Mouse (Mus musculus) inflammation-experienced regulatory T-cells (primary cell): Measurements from ENCODE around the gene Ptprh. TPM values are rescaled to one million over a fixed set of nuclear protein-coding genes. Genes with fewer than 3 reads are reported as not detected.

Experiments
- polyA plus RNA-seq, 2 experiments: library from polyadenylated mRNA; unstranded; fragments of 100-300 nt; shearing (Covaris generic); gene quantifications; one replicate each; pipeline ENCODE4 v1.2.1; 2017

Ptprh gene
- polyA plus RNA-seq: 1 to 10 TPM in 1 of 2 experiments, not detected in 1; 1.1 TPM

GRCm38 (mm10) chr7:4603873-4604272 lies at the start of gene Ptprh:
TSS of gene Ptprh (minus strand) at chr7:4604041.

DNA sequence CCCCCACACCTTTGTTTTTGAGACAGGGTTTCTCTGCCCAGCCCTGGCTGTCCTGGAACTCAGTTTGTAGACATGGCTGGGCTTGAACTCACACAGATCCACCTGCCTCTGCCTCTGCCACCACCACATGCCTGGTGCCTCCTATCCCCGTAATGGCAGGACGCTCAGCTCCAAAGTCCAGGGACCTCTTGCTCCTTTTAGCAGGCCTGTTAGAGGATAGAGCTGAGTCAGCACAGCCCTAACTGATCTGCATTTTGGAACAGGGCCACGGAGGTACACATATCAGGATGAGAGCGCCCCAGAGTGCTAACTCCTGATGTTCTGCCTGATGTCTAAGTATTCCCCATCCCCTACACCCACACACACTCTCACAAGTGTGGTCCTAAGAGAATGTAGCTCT lies 27.2 kb upstream of the Ptprh start, which contains the start of gene Tmem86b:
Gene Tmem86b, minus strand, starts transcription at position 392 of the 400 bp plus-strand sequence.

DNA sequence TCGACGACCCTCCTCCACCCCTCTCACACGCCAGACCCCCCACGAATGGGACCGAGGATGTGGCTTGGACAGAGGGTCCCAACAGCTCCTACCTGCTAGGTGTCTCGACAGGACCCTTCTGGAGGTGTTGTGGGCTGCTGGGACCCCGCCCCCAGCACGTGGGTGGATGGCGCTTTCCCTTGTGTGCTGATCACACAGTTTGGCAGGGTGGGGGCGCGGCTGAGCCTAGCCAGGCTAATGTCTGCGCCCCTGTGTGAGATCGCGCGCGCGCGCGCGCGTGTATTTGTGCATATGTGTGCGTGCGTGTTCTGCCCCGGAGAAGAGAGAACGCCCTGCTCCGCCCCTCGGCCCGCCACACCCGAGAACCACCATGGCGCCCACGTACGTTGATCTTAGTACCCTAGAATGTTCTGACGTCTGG lies 56.6 kb downstream of the Ptprh start, which contains the start of gene Syt5:
Gene Syt5, minus strand, starts transcription at position 321 of the 421 bp plus-strand sequence.

DNA sequence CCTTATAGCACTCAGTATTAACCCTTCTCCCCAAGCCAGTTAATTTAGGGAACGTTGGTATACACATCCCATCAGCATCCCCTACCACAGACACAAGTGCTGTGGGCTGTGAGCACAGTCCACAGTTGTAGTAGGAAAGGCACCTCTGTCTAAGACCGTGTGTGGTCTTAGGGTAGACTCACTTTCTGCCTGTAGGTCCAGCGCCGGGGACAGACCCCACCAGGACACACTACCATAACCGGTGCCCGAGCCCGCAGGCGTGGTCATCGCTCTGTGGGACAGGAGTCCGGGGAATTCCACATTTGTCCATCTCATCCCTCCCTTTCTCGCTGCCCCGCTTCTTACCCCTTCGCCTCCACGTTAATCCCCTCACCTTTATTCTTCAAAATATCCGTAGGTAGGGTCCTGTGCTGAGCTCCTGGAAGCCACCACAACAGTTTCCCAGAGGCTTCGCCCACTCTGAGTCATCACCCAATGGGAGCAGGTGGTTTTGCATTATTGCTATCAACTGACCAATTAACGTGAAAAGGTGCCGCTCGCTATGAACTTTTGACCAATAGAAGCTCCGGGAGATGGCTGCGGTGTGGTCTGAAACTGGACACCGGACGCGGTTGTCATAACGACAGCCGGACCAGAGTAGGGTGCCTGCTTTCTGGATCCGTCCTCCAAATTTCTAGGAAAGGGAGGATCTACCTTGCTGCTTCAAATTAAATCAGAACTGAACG lies 71.7 kb downstream of the Ptprh start, which contains the start of gene Dnaaf3:
Gene Dnaaf3, minus strand, starts transcription at position 449 of the 725 bp plus-strand sequence.

GRCm38 (mm10) chr7:4524212-4524922 lies 79.5 kb downstream of the Ptprh start, which contains the start of gene Tnni3:
TSS of gene Tnni3 (minus strand) at chr7:4524229.

GRCm38 (mm10) chr7:4516332-4517050 lies 87.3 kb downstream of the Ptprh start, which contains the start of gene Tnnt1:
TSS of gene Tnnt1 (minus strand) at chr7:4516382.

GRCm38 (mm10) chr7:4501558-4502397 lies 102.1 kb downstream of the Ptprh start, which contains the start of gene Ppp1r12c:
TSS of gene Ppp1r12c (minus strand) at chr7:4501680.

Other genes starting within 250 kb of the Ptprh start
- gene Gp6, start 206.3 kb downstream of the Ptprh start, polyA plus RNA-seq: under 1 TPM in 1 of 2 experiments, not detected in 1; 0.42 TPM
- 1 to 10 TPM; 4.3 to 6.8 TPM for gene Rdh13, start 158.4 kb downstream of the Ptprh start, polyA plus RNA-seq
- gene Eps8l1, start 143.4 kb downstream of the Ptprh start, polyA plus RNA-seq: 10 to 100 TPM in 1 of 2 experiments, 1 to 10 TPM in 1; 6.2 to 30.5 TPM
- 100 to 1,000 TPM; 147 to 198 TPM for gene Ppp1r12c, start 102.4 kb downstream of the Ptprh start, polyA plus RNA-seq
- gene Tnnt1, start 87.7 kb downstream of the Ptprh start, polyA plus RNA-seq: 1 to 10 TPM; 4.1 to 9.6 TPM
- 1 to 10 TPM in 1 of 2 experiments, not detected in 1; 5.5 TPM for gene Tnni3, start 79.8 kb downstream of the Ptprh start, polyA plus RNA-seq
- 1 to 10 TPM in 1 of 2 experiments, not detected in 1; 2.6 TPM for gene Dnaaf3, start 71.6 kb downstream of the Ptprh start, polyA plus RNA-seq
- 1 to 10 TPM in 1 of 2 experiments, under 1 TPM in 1; 0.53 to 1.3 TPM for gene Syt5, start 56.5 kb downstream of the Ptprh start, polyA plus RNA-seq
- gene Tmem86b, start 27.4 kb upstream of the Ptprh start, polyA plus RNA-seq: 10 to 100 TPM; 12.1 to 12.7 TPM
- 100 to 1,000 TPM; 275 to 316 TPM for gene Ppp6r1, start 55.0 kb upstream of the Ptprh start, polyA plus RNA-seq
- gene Hspbp1, start 81.0 kb upstream of the Ptprh start, polyA plus RNA-seq: 10 to 100 TPM; 62.6 to 74.0 TPM
- gene Brsk1, start 86.6 kb upstream of the Ptprh start, polyA plus RNA-seq: under 1 TPM in 1 of 2 experiments, not detected in 1; 0.64 TPM
- gene Tmem150b, start 121.2 kb upstream of the Ptprh start, polyA plus RNA-seq: under 1 TPM; 0.39 to 0.65 TPM
- 10 to 100 TPM; 39.6 to 41.0 TPM for gene Kmt5c, start 136.1 kb upstream of the Ptprh start, polyA plus RNA-seq
- 1 to 10 TPM in 1 of 2 experiments, not detected in 1; 3.1 TPM for gene Cox6b2, start 149.1 kb upstream of the Ptprh start, polyA plus RNA-seq
- gene Fam71e2, start 167.3 kb upstream of the Ptprh start, polyA plus RNA-seq: not detected
- gene Il11, start 178.8 kb upstream of the Ptprh start, polyA plus RNA-seq: under 1 TPM; 0.18 to 0.23 TPM
- gene Tmem190, start 178.9 kb upstream of the Ptprh start, polyA plus RNA-seq: 1 to 10 TPM in 1 of 2 experiments, under 1 TPM in 1; 0.37 to 1.1 TPM
- 10 to 100 TPM; 11.1 to 18.2 TPM for gene Tmem238, start 185.6 kb upstream of the Ptprh start, polyA plus RNA-seq
- 100 to 1,000 TPM; 268 to 278 TPM for gene Rpl28, start 188.8 kb upstream of the Ptprh start, polyA plus RNA-seq
- 100 to 1,000 TPM in 1 of 2 experiments, 10 to 100 TPM in 1; 99.5 to 166 TPM for gene Ube2s, start 208.5 kb upstream of the Ptprh start, polyA plus RNA-seq
- not detected for gene Shisa7, start 240.7 kb upstream of the Ptprh start, polyA plus RNA-seq